Mouse (Mus musculus) liver, postnatal 0 days (tissue): ENCODE data around the gene Kcnip1. TPM values are rescaled to one million over a fixed set of nuclear protein-coding genes. Genes with fewer than 3 reads are reported as not detected.

Experiments used
- ATAC-seq: fragments of 200-750 bp; cut with Nextera tagmentation; 2 replicates; pipeline ENCODE4 v1.8.0; 2017; ENCODE audit warnings: mild to moderate bottlenecking, moderate library complexity
- DNase-seq: peaks from one replicate; pipeline ENCODE4 v3.0.0-alpha.2; 2016
- H3K27ac ChIP-seq: fragments of 300-500 bp; sonication (generic); 2 replicates; pipeline ENCODE4 v1.5.1; 2014; ENCODE audit warnings: antibody characterized with exemption, moderate library complexity, mild to moderate bottlenecking, low read depth
- H3K27me3 ChIP-seq: fragments of 300-500 bp; sonication (generic); 2 replicates; pipeline ENCODE4 v1.6.1; 2014; ENCODE audit warnings: low read length, control low read depth, mixed read lengths; ENCODE audit not compliant: insufficient read depth
- H3K36me3 ChIP-seq: fragments of 300-500 bp; sonication (generic); replicated peaks from 2 replicates; pipeline ENCODE4 v1.6.1; 2014; ENCODE audit warnings: mild to moderate bottlenecking, control low read depth, low read length, moderate library complexity, mixed read lengths; ENCODE audit not compliant: insufficient read depth
- H3K4me1 ChIP-seq: fragments of 300-500 bp; sonication (generic); 2 replicates; pipeline ENCODE4 v1.6.1; 2014; ENCODE audit warnings: antibody characterized with exemption, mild to moderate bottlenecking, control low read depth; ENCODE audit not compliant: insufficient read depth
- H3K4me2 ChIP-seq: fragments of 300-500 bp; sonication (generic); 2 replicates; pipeline ENCODE4 v1.6.1; 2014; ENCODE audit warnings: low read depth, mild to moderate bottlenecking, low read length, moderate library complexity, mixed read lengths
- H3K4me3 ChIP-seq: fragments of 300-500 bp; sonication (generic); 2 replicates; pipeline ENCODE4 v1.5.1; 2014; ENCODE audit warnings: low read depth, low read length
- H3K9ac ChIP-seq: fragments of 300-500 bp; sonication (generic); replicated peaks from 2 replicates; pipeline ENCODE4 v1.6.1; 2014; ENCODE audit warnings: mild to moderate bottlenecking, moderate library complexity
- H3K9me3 ChIP-seq: fragments of 300-500 bp; sonication (generic); 2 replicates; pipeline ENCODE4 v1.6.1; 2016; ENCODE audit warnings: mild to moderate bottlenecking, control low read depth, low read length, mixed read lengths
- CTCF ChIP-seq: sonication (generic); IDR thresholded peaks from 2 replicates; pipeline ENCODE4 v1.5.1; 2016; ENCODE audit warnings: antibody characterized with exemption, low read depth
- EP300 ChIP-seq: IDR thresholded peaks from 2 replicates; pipeline ENCODE4 v1.6.1; 2016; ENCODE audit warnings: antibody characterized with exemption, low read depth, mild to moderate bottlenecking
- WGBS: fragments of 180-500 bp; shearing (Covaris S2); extraction: QIAGEN DNeasy Blood & Tissue Kit; methylation state at CpG from one replicate; pipeline ENCODE4 v1.1.7; 2014; ENCODE audit not compliant: insufficient replicate concordance; 5-methylcytosine and 5-hydroxymethylcytosine counted together
- polyA plus RNA-seq: library from polyadenylated mRNA; unstranded; fragments of >200 nt; fragmentation: Nextera tagmentation; extraction: Ambion mirVana; gene quantifications from 2 replicates; pipeline ENCODE4 v1.2.1, GENCODE M21; 2015

Kcnip1 gene
- polyA plus RNA-seq, 1 experiment from 2014 or later = not detected

GRCm38 (mm10) chr11:33860905-33861582 is 131.9 kb downstream of the Kcnip1 start:
- WGBS = 70% methylated on average over 4 of the region's 4 CpGs
- Histone ChIP-seq H3K4me1 (no peaks in the 10 kb centered on the region), H3K4me2 (no peak overlapping the region), H3K9ac (no peak overlapping the region), H3K4me3 (no peak overlapping the region), H3K27me3 (no peaks in the 10 kb centered on the region), H3K36me3 (no peaks in the 10 kb centered on the region), H3K9me3 (no peaks in the 10 kb centered on the region), H3K27ac (no peak overlapping the region)
- DNase-seq = no peak
- TF ChIP-seq CTCF (no peak), EP300 (no peak)
- no peak for ATAC-seq

GRCm38 (mm10) chr11:33849614-33850013 is 143.3 kb downstream of the Kcnip1 start:
- H3K4me1 ChIP-seq = no peaks in the 10 kb centered on the region
- H3K27me3 ChIP-seq = no peaks in the 10 kb centered on the region
- no peaks in the 10 kb centered on the region for H3K9me3 ChIP-seq
- ATAC-seq = no peak
- 52% methylated on average over 11 of the region's 11 CpGs for WGBS
- H3K36me3 ChIP-seq = no peaks in the 10 kb centered on the region
- TF ChIP-seq EP300 = no peak
- no peak for DNase-seq
- no peak overlapping the region for H3K9ac ChIP-seq
- no peak overlapping the region for H3K27ac ChIP-seq
- H3K4me2 ChIP-seq = no peak overlapping the region
- no peak overlapping the region for H3K4me3 ChIP-seq

GRCm38 (mm10) chr11:33848685-33849084 is 144.3 kb downstream of the Kcnip1 start:
- peaks cover 3% of the 10 kb centered on the region; the same call in 1 of the 2 replicates for H3K27me3 ChIP-seq
- no peaks in the 10 kb centered on the region for H3K4me1 ChIP-seq
- H3K4me2 ChIP-seq = no peak overlapping the region
- no peaks in the 10 kb centered on the region for H3K36me3 ChIP-seq
- TF ChIP-seq EP300 = no peak
- no peak for TF ChIP-seq CTCF
- H3K9me3 ChIP-seq = no peaks in the 10 kb centered on the region
- H3K9ac ChIP-seq = no peak overlapping the region
- H3K4me3 ChIP-seq = no peak overlapping the region
- WGBS = 72% methylated on average over 3 of the region's 3 CpGs
- no peak overlapping the region for H3K27ac ChIP-seq
- DNase-seq (no peak), ATAC-seq (no peak)

GRCm38 (mm10) chr11:33845931-33846330 is 147.0 kb downstream of the Kcnip1 start:
- TF ChIP-seq EP300 (no peak), CTCF (0 out of 2 replicates have a peak, but pooled peaks have one; percentile 12)
- DNase-seq (no peak), ATAC-seq (no peak)
- Histone ChIP-seq H3K36me3 (no peaks in the 10 kb centered on the region), H3K4me1 (no peaks in the 10 kb centered on the region), H3K27ac (no peak overlapping the region), H3K9ac (no peak overlapping the region), H3K4me3 (no peak overlapping the region), H3K27me3 (peaks cover 25% of the 10 kb centered on the region), H3K9me3 (no peaks in the 10 kb centered on the region), H3K4me2 (no peak overlapping the region)
- 43% methylated on average over 5 of the region's 5 CpGs for WGBS

- Histone ChIP-seq H3K4me3 (no peak overlapping the region), H3K4me2 (peak overlapping the region; percentile 38), H3K36me3 (no peaks in the 10 kb centered on the region), H3K27me3 (peaks cover 25% of the 10 kb centered on the region), H3K9ac (no peak overlapping the region), H3K27ac (no peak overlapping the region), H3K9me3 (no peaks in the 10 kb centered on the region), H3K4me1 (no peaks in the 10 kb centered on the region)
- DNase-seq (no peak), ATAC-seq (no peak)
- TF ChIP-seq EP300 = no peak
- no peak for TF ChIP-seq CTCF
- 4% methylated on average over 51 of the region's 52 CpGs for whole genome bisulfite sequencing
These were observed 149.6 kb downstream of the Kcnip1 start for GRCm38 (mm10) chr11:33843294-33843864.

GRCm38 (mm10) chr11:33839049-33839448 is 153.9 kb downstream of the Kcnip1 start:
- WGBS = 91% methylated on average over 3 of the region's 3 CpGs
- Histone ChIP-seq H3K36me3 (no peaks in the 10 kb centered on the region), H3K9ac (no peak overlapping the region), H3K27ac (no peak overlapping the region), H3K9me3 (no peaks in the 10 kb centered on the region), H3K4me1 (no peaks in the 10 kb centered on the region), H3K4me2 (no peak overlapping the region), H3K4me3 (no peak overlapping the region), H3K27me3 (peaks cover 22% of the 10 kb centered on the region)
- TF ChIP-seq EP300 (no peak), CTCF (no peak)
- no peak for DNase-seq
- no peak for ATAC-seq

- TF ChIP-seq EP300 = no peak
- TF ChIP-seq CTCF = no peak
- no peaks in the 10 kb centered on the region for H3K4me1 ChIP-seq
- DNase-seq (no peak), ATAC-seq (no peak)
- no peaks in the 10 kb centered on the region for H3K9me3 ChIP-seq
- H3K27ac ChIP-seq = no peak overlapping the region
- no peak overlapping the region for H3K4me3 ChIP-seq
- H3K9ac ChIP-seq = no peak overlapping the region
- H3K27me3 ChIP-seq = no peaks in the 10 kb centered on the region
- H3K4me2 ChIP-seq = no peak overlapping the region
- WGBS = 70% methylated on average over 2 of the region's 2 CpGs
- no peaks in the 10 kb centered on the region for H3K36me3 ChIP-seq
These were observed 163.2 kb downstream of the Kcnip1 start for GRCm38 (mm10) chr11:33829774-33830173.
